Mouse (Mus musculus): ENCODE data around the gene Cartpt. TPM values are rescaled to one million over a fixed set of nuclear protein-coding genes. Genes with fewer than 3 reads are reported as not detected.

Gene Cartpt
- 0.15 TPM in 1 of 2 replicates, not detected in the other for polyA plus RNA-seq (2012; rRNA removed)

GRCm38 (mm10) chr13:99900965-99901364 lies at the start of gene Cartpt:
Gene Cartpt, minus strand, starts transcription at chr13:99901091.

Other genes starting within 250 kb of the Cartpt start
- gene Mccc2, start 114.5 kb upstream of the Cartpt start, polyA plus RNA-seq (2012; rRNA removed) = 23.7 and 26.5 TPM in 2 replicates
- gene Bdp1, start 203.0 kb upstream of the Cartpt start, polyA plus RNA-seq (2012; rRNA removed) = 1.6 and 1.8 TPM in 2 replicates
- gene Serf1, start 206.9 kb upstream of the Cartpt start, polyA plus RNA-seq (2012; rRNA removed) = 6.7 and 20.3 TPM in 2 replicates
- 15.4 and 16.0 TPM in 2 replicates for gene Smn1, start 223.8 kb upstream of the Cartpt start, polyA plus RNA-seq (2012; rRNA removed)

Data from ovary, adult 2 months (tissue).